Mouse (Mus musculus) hindbrain, embryonic 14.5 days (tissue): ENCODE measurements around the gene Slc5a3. TPM values are rescaled to one million over a fixed set of nuclear protein-coding genes. Genes with fewer than 3 reads are reported as not detected.

Source experiments
- ATAC-seq: fragments of 200-750 bp; cut with Nextera tagmentation; 2 replicates; pipeline ENCODE4 v1.8.0; 2017; ENCODE audit warnings: moderate number of reproducible peaks, mild to moderate bottlenecking, moderate TSS enrichment, moderate library complexity; ENCODE audit not compliant: low FRiP score
- DNase-seq: peaks from one replicate; pipeline ENCODE4 v3.0.0-alpha.2; 2015; ENCODE audit warnings: low spot score
- H3K27ac ChIP-seq: fragments of 300-500 bp; sonication (generic); 2 replicates; pipeline ENCODE4 v1.5.1; 2014; ENCODE audit warnings: mild to moderate bottlenecking, moderate library complexity
- H3K27me3 ChIP-seq: fragments of 300-500 bp; sonication (generic); 2 replicates; pipeline ENCODE4 v1.6.1; 2014; ENCODE audit warnings: mild to moderate bottlenecking, low read length, mixed read lengths; ENCODE audit not compliant: control insufficient read depth, insufficient read depth
- H3K36me3 ChIP-seq: fragments of 300-500 bp; sonication (generic); replicated peaks from 2 replicates; pipeline ENCODE4 v1.6.1; 2014; ENCODE audit not compliant: control insufficient read depth, insufficient read depth
- H3K4me1 ChIP-seq: fragments of 300-500 bp; sonication (generic); replicated peaks from 2 replicates; pipeline ENCODE4 v1.6.1; 2014; ENCODE audit warnings: antibody characterized with exemption, low read length, mixed read lengths; ENCODE audit not compliant: control insufficient read depth, insufficient read depth
- H3K4me2 ChIP-seq: fragments of 300-500 bp; sonication (generic); replicated peaks from 2 replicates; pipeline ENCODE4 v1.6.1; 2014; ENCODE audit warnings: mild to moderate bottlenecking, moderate library complexity
- H3K4me3 ChIP-seq: fragments of 300-500 bp; sonication (generic); replicated peaks from 2 replicates; pipeline ENCODE4 v1.5.1; 2014; ENCODE audit warnings: mild to moderate bottlenecking, low read length
- H3K9ac ChIP-seq: fragments of 300-500 bp; sonication (generic); 2 replicates; pipeline ENCODE4 v1.6.1; 2014
- H3K9me3 ChIP-seq: fragments of 300-500 bp; sonication (generic); 2 replicates; pipeline ENCODE4 v1.6.1; 2016; ENCODE audit warnings: low read length; ENCODE audit not compliant: control insufficient read depth
- WGBS: fragments of 180-500 bp; shearing (Covaris S2); extraction: QIAGEN DNeasy Blood & Tissue Kit; methylation state at CpG from one replicate; pipeline ENCODE4 v1.1.7; 2014; 5-methylcytosine and 5-hydroxymethylcytosine counted together
- polyA plus RNA-seq: library from polyadenylated mRNA; unstranded; fragments of >200 nt; fragmentation: Nextera tagmentation; extraction: Ambion mirVana; gene quantifications from 2 replicates; pipeline ENCODE4 v1.2.1, GENCODE M21; 2014

The Slc5a3 gene
- 30.9 and 31.1 TPM in 2 replicates for polyA plus RNA-seq

DNA sequence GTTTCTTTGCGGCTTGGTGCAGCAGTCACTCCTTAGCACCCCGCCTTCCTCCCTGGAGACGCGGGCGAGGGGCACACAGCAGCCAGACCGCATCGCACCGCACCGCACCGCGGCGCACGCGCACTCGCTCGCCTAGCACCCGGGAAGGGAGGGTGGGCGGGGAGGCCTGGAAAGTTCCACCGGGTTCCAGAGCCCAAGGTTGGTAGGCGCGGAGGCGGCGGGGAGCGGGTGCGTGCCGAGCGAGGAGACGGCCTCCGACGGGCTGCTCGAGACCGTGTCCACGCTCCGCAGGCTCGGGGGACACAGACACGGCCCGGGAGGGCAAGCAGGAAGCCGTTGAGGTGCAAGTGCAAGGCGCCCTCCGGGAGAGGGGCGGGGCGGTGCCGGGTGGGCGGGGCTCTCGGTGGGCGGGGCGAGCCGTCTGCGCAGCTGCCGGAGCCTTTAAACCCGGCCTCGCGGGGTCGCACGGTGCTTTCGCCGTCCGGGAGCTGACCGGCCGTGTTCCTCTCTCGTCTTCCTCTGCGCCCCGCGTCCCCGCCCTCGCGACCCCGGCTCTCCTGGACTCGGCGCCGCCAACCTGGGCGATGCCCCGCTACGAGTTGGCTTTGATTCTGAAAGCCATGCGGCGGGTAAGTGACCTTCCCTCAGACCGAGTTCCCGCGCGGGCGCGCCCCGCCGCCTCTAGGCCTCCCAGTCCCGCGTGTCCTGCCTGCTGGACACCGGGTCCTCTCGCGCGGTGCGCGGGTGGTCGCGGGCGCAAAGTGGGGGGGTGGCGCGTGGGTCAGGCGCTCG, at the start of gene Slc5a3, which contains the start of the genes Mrps6 and Gm49711:
Gene Slc5a3, plus strand, starts transcription at position 471 of the 792 bp plus-strand sequence.
Gene Mrps6, plus strand, starts transcription at position 419 of the 792 bp plus-strand sequence.
Gene Gm49711, plus strand, starts transcription at position 465 of the 792 bp plus-strand sequence.
- peaks cover 36% of the 10 kb centered on the region for H3K4me1 ChIP-seq
- peak within 1 kb of the TSS; percentile 89 for H3K4me2 ChIP-seq
- WGBS, result under 1% methylated on average over 97 of the region's 99 CpGs
- 0 out of 2 replicates have a peak, but pooled peaks cover 4% of the 10 kb centered on the region for H3K9me3 ChIP-seq
- H3K9ac ChIP-seq, result peak within 1 kb of the TSS; percentile 91
- H3K27me3 ChIP-seq, result no peaks in the 10 kb centered on the region
- DNase-seq (peak; percentile 88), ATAC-seq (peak; percentile 95)
- H3K36me3 ChIP-seq, result peaks cover 22% of the 10 kb centered on the region
- peak within 1 kb of the TSS; percentile 71 for H3K27ac ChIP-seq
- H3K4me3 ChIP-seq, result peak within 1 kb of the TSS; percentile 93

- Histone ChIP-seq H3K4me3 (no peak overlapping the region), H3K9ac (no peak overlapping the region), H3K4me2 (no peak overlapping the region), H3K36me3 (no peaks in the 10 kb centered on the region), H3K4me1 (no peaks in the 10 kb centered on the region), H3K27ac (no peak overlapping the region), H3K27me3 (no peaks in the 10 kb centered on the region), H3K9me3 (no peaks in the 10 kb centered on the region)
- 94% methylated on average over 2 of the region's 2 CpGs for WGBS
- DNase-seq, result no peak
- no peak for ATAC-seq
These were observed 48.5 kb upstream of the Slc5a3 start for GRCm38 (mm10) chr16:92009586-92009985.

- no peaks in the 10 kb centered on the region for H3K27me3 ChIP-seq
- no peaks in the 10 kb centered on the region for H3K9me3 ChIP-seq
- no peak overlapping the region for H3K27ac ChIP-seq
- no peak overlapping the region for H3K4me2 ChIP-seq
- ATAC-seq (no peak), DNase-seq (no peak)
- H3K4me1 ChIP-seq, result 0 out of 2 replicates have a peak, but pooled peaks cover 15% of the 10 kb centered on the region
- WGBS, result 86% methylated on average over 8 of the region's 8 CpGs
- H3K9ac ChIP-seq, result no peak overlapping the region
- H3K4me3 ChIP-seq, result no peak overlapping the region
- H3K36me3 ChIP-seq, result no peaks in the 10 kb centered on the region
These were observed 41.3 kb upstream of the Slc5a3 start for GRCm38 (mm10) chr16:92016792-92017191.

GRCm38 (mm10) chr16:92019141-92020118, 38.7 kb upstream of the Slc5a3 start:
- peak overlapping the region; percentile 29 for H3K4me3 ChIP-seq
- H3K4me1 ChIP-seq, result 0 out of 2 replicates have a peak, but pooled peaks cover 15% of the 10 kb centered on the region
- H3K27me3 ChIP-seq, result no peaks in the 10 kb centered on the region
- peak overlapping the region; percentile 65 for H3K4me2 ChIP-seq
- no peaks in the 10 kb centered on the region for H3K9me3 ChIP-seq
- WGBS, result 7% methylated on average over 26 of the region's 26 CpGs
- DNase-seq, result peak; percentile 43
- H3K36me3 ChIP-seq, result no peaks in the 10 kb centered on the region
- H3K9ac ChIP-seq, result peak overlapping the region; percentile 58
- peak overlapping the region; percentile 74 for H3K27ac ChIP-seq
- ATAC-seq, result peak; percentile 84

DNA sequence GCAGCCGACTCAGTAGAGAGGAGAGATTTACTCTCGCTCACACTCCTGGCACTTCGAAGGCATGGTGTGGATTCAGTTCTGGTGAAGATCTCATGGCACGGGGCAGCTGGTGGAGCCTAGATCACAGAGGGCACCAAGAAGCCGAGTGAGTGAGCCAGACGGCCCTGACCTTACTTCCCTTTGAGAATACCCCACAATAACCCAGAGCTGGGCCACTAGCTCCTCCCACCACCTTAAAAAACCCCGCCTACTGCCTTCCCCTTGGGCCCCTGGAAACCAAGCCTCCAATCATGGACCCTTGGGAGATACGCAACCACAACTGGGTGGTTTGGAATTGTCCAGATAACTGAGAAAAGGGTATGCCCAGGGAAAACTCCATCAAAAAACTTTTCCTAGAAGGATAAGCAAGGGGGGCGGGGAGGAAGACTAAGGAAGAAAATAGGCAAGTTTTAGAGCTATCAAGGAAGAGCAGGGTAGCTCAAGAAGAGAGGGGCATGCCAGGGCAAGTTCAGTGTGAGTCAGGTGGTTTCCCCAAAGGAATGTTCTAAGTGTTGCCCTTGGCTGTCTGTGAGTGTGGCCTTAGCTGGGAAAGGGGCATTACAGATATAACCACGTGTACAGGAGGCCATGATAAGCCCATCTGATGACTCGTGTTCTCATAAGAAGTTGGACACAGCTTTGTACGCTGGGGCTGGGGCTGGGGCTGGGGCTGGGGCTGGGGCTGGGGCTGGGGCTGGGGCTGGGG, 36.3 kb upstream of the Slc5a3 start:
- Histone ChIP-seq H3K27me3 (no peaks in the 10 kb centered on the region), H3K4me2 (no peak overlapping the region), H3K4me1 (0 out of 2 replicates have a peak, but pooled peaks cover 15% of the 10 kb centered on the region), H3K9me3 (no peaks in the 10 kb centered on the region), H3K36me3 (no peaks in the 10 kb centered on the region), H3K4me3 (no peak overlapping the region), H3K27ac (no peak overlapping the region), H3K9ac (no peak overlapping the region)
- no peak for ATAC-seq
- 88% methylated on average over 12 of the region's 12 CpGs for whole genome bisulfite sequencing
- DNase-seq, result no peak

- no peak overlapping the region for H3K9ac ChIP-seq
- no peak for DNase-seq
- 78% methylated on average over 20 of the region's 20 CpGs for WGBS
- no peak overlapping the region for H3K27ac ChIP-seq
- no peaks in the 10 kb centered on the region for H3K9me3 ChIP-seq
- no peak for ATAC-seq
- H3K4me3 ChIP-seq, result no peak overlapping the region
- H3K27me3 ChIP-seq, result no peaks in the 10 kb centered on the region
- no peak overlapping the region for H3K4me2 ChIP-seq
- H3K4me1 ChIP-seq, result 0 out of 2 replicates have a peak, but pooled peaks cover 15% of the 10 kb centered on the region
- H3K36me3 ChIP-seq, result no peaks in the 10 kb centered on the region
These were observed 35.4 kb upstream of the Slc5a3 start for GRCm38 (mm10) chr16:92022494-92023283.

DNA sequence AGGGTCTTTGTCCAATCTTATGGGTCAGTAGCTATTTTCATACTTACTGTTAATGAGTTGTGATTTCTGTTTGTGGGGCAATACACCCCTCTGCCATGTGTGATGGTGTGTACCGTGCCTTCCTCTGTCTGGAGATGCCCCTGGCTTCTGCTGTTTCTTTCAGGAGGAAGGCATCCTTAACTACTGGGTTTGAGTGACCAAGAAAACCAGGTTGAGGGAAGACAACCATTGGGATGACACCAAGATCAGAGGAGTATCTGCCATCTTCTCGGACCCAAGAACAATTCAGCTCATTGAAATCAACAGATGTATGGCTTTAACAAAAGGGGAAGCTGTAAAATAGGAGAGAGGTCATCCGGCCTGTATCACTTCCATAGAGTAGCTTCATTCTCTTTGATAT, 24.8 kb upstream of the Slc5a3 start:
- Histone ChIP-seq H3K4me1 (no peaks in the 10 kb centered on the region), H3K27me3 (no peaks in the 10 kb centered on the region), H3K4me2 (no peak overlapping the region), H3K9ac (no peak overlapping the region), H3K4me3 (no peak overlapping the region), H3K27ac (no peak overlapping the region), H3K36me3 (no peaks in the 10 kb centered on the region), H3K9me3 (no peaks in the 10 kb centered on the region)
- ATAC-seq, result no peak
- no peak for DNase-seq
- WGBS, result 91% methylated on average over 3 of the region's 3 CpGs

- DNase-seq (no peak), ATAC-seq (no peak)
- Histone ChIP-seq H3K4me1 (no peaks in the 10 kb centered on the region), H3K4me3 (no peak overlapping the region), H3K27ac (no peak overlapping the region), H3K27me3 (no peaks in the 10 kb centered on the region), H3K9me3 (no peaks in the 10 kb centered on the region), H3K9ac (no peak overlapping the region), H3K4me2 (no peak overlapping the region), H3K36me3 (no peaks in the 10 kb centered on the region)
- 79% methylated on average over 5 of the region's 5 CpGs for WGBS
These were observed 23.4 kb upstream of the Slc5a3 start for GRCm38 (mm10) chr16:92034676-92035075.
